Mouse (Mus musculus) NIH3T3 (cell line): ENCODE measurements around the gene Alg9.

Experiments used
- DNase-seq: peaks from one replicate; pipeline ENCODE4 v3.0.0-alpha.2; 2012; ENCODE audit warnings: low read depth

Alg9 gene

GRCm38 (mm10) chr9:50756711-50757110 lies 18.1 kb upstream of the Alg9 start:
- peak; percentile 54 for DNase-seq

- DNase-seq: no peak
Measured at GRCm38 (mm10) chr9:50761520-50762243, 13.1 kb upstream of the Alg9 start.

- DNase-seq: peak; percentile 77
Measured at GRCm38 (mm10) chr9:50763331-50763730, 11.5 kb upstream of the Alg9 start.

GRCm38 (mm10) chr9:50767531-50768106 lies 7.2 kb upstream of the Alg9 start:
- DNase-seq: no peak

GRCm38 (mm10) chr9:50768107-50769002 lies 6.5 kb upstream of the Alg9 start, which contains the start of gene Fdxacb1:
Gene Fdxacb1, plus strand, starts transcription at chr9:50768236.
- DNase-seq: peak; percentile 97

GRCm38 (mm10) chr9:50770011-50770410 lies 4.8 kb upstream of the Alg9 start:
- DNase-seq: no peak

GRCm38 (mm10) chr9:50774026-50774462 lies 775 bp upstream of the Alg9 start:
- no peak for DNase-seq

- DNase-seq: peak; percentile 23
Measured at GRCm38 (mm10) chr9:50775662-50776126, 875 bp downstream of the Alg9 start.

- DNase-seq: no peak
Measured at GRCm38 (mm10) chr9:50776162-50776760, 1.4 kb downstream of the Alg9 start.

GRCm38 (mm10) chr9:50782155-50782554 lies 7.3 kb downstream of the Alg9 start:
- peak; percentile 53 for DNase-seq

GRCm38 (mm10) chr9:50795266-50795665 lies 20.4 kb downstream of the Alg9 start:
- DNase-seq: no peak

GRCm38 (mm10) chr9:50796776-50797175 lies 22.0 kb downstream of the Alg9 start:
- no peak for DNase-seq

- no peak for DNase-seq
Measured at GRCm38 (mm10) chr9:50797641-50798040, 22.8 kb downstream of the Alg9 start.

GRCm38 (mm10) chr9:50798368-50798767 lies 23.5 kb downstream of the Alg9 start:
- no peak for DNase-seq

GRCm38 (mm10) chr9:50800985-50801384 lies 26.2 kb downstream of the Alg9 start:
- peak; percentile 69 for DNase-seq

- no peak for DNase-seq
Measured at GRCm38 (mm10) chr9:50803055-50803671, 28.3 kb downstream of the Alg9 start.

GRCm38 (mm10) chr9:50808471-50808870 lies 33.7 kb downstream of the Alg9 start:
- no peak for DNase-seq

GRCm38 (mm10) chr9:50809146-50809545 lies 34.3 kb downstream of the Alg9 start:
- no peak for DNase-seq

- DNase-seq: no peak
Measured at GRCm38 (mm10) chr9:50811187-50811586, 36.4 kb downstream of the Alg9 start.

- DNase-seq: no peak
Measured at GRCm38 (mm10) chr9:50811746-50812145, 36.9 kb downstream of the Alg9 start.

- DNase-seq: no peak
Measured at GRCm38 (mm10) chr9:50813796-50814195, 39.0 kb downstream of the Alg9 start.

GRCm38 (mm10) chr9:50815666-50816065 lies 40.8 kb downstream of the Alg9 start:
- no peak for DNase-seq
